Mouse (Mus musculus): ENCODE results near the gene Dab2ip. TPM values are rescaled to one million over a fixed set of nuclear protein-coding genes. Genes with fewer than 3 reads are reported as not detected.

Gene Dab2ip
- total and polyA plus RNA-seq, 3 experiments, result 4.9 to 15.6 (median 7.8) TPM

DNA sequence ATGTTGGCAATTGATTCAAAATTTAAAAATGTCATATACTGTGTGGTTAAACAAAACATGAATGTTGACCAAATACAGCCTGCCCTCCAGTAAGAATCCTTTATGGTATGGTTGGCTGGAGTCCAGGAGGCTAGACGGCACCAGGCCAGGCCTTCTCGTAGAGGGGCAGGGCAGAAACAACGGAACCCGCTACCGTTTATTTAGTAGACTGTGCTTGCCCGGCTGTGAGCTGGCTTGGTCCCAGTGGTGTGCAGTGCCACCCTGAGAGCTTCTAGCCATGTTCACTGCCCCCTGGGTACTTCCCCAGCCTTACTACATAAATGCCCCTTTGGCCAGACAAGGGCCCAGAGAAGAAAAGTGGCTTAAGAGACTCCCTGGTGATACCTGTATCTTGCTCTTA lies 122.8 kb downstream of the Dab2ip start:
- no peak overlapping the region for H3K27ac ChIP-seq (ENCODE audit: insufficient read depth, low read depth)
- no peak for DNase-seq (ENCODE audit: extremely low read depth)
- no peak overlapping the region for H3K9ac ChIP-seq (ENCODE audit: insufficient read depth, low read depth)
- no peak overlapping the region for H3K4me2 ChIP-seq (ENCODE audit: insufficient read depth, low read depth, poor library complexity, severe bottlenecking)
- in situ Hi-C loops (cut with MboI; ENCODE audit: low pct_ligation_motif_present, low pct_unique_long_range_greater_than_20kb, low sequenced_read_pairs) (no loop called here), dilution Hi-C loops (cut with MboI; ENCODE audit: extremely low pct_ligation_motif_present, extremely low pct_unique_long_range_greater_than_20kb, low sequenced_read_pairs) (no loop called here)
- H3K4me1 ChIP-seq (ENCODE audit: control insufficient read depth in 1 of 2, insufficient read depth in 2 of 2), result peaks cover 19 to 72% of the 10 kb centered on the region in 2 experiments
- no peak overlapping the region for H3K4me3 ChIP-seq (replicated peaks in 1 of 3; ENCODE audit: low read depth in 2 of 3, low read length in 2 of 3, poor library complexity in 1 of 3)
- peaks cover 0 to 3% of the 10 kb centered on the region in 2 experiments for H3K36me3 ChIP-seq (replicated peaks in 1 of 2; ENCODE audit: control insufficient read depth in 1 of 2, insufficient read depth in 1 of 2, low read length in 1 of 2)
- no peaks in the 10 kb centered on the region for H3K27me3 ChIP-seq (replicated peaks)
- H3K9me3 ChIP-seq (replicated peaks; ENCODE audit: low read length), result no peaks in the 10 kb centered on the region
- H3K79me2 ChIP-seq (replicated peaks; ENCODE audit: control insufficient read depth, extremely low read depth, insufficient read depth, poor library complexity, severe bottlenecking), result 0 out of 2 replicates have a peak, but pooled peaks cover 2% of the 10 kb centered on the region
- TF ChIP-seq POLR2AphosphoS2 (IDR thresholded peaks at IDR 0.05; ENCODE audit: low read depth, low read length), result no peak
- no peak for TF ChIP-seq E2F4 (IDR thresholded peaks at IDR 0.05; ENCODE audit: insufficient replicate concordance, low read depth, low read length)
- TF ChIP-seq ZNF384 (IDR thresholded peaks at IDR 0.05; ENCODE audit: low read depth, low read length), result no peak
- TF ChIP-seq SIN3A (IDR thresholded peaks at IDR 0.05; ENCODE audit: low read length), result no peak
- TF ChIP-seq ZMIZ1 (IDR thresholded peaks at IDR 0.05; ENCODE audit: low read depth, low read length), result no peak
- TF ChIP-seq MAZ (IDR thresholded peaks at IDR 0.05; ENCODE audit: low read depth, low read length), result no peak
- TF ChIP-seq EP300 (IDR thresholded peaks at IDR 0.05; ENCODE audit: low read length), result no peak
- TF ChIP-seq RAD21 (IDR thresholded peaks at IDR 0.05; ENCODE audit: low read depth, low read length), result no peak
- TF ChIP-seq PAX5 (IDR thresholded peaks at IDR 0.05; ENCODE audit: low read length), result no peak
- TF ChIP-seq MXI1 (IDR thresholded peaks at IDR 0.05; ENCODE audit: low read depth, low read length), result no peak
- TF ChIP-seq NRF1 (IDR thresholded peaks at IDR 0.05; ENCODE audit: low read depth, low read length), result no peak
- TF ChIP-seq JUND (conservative IDR thresholded peaks at IDR 0.05; ENCODE audit: low read depth, low read length), result no peak
- TF ChIP-seq ZC3H11A (IDR thresholded peaks at IDR 0.05; ENCODE audit: low read depth, low read length), result no peak
- TF ChIP-seq SMC3 (IDR thresholded peaks at IDR 0.05; ENCODE audit: low read depth, low read length), result no peak

DNA sequence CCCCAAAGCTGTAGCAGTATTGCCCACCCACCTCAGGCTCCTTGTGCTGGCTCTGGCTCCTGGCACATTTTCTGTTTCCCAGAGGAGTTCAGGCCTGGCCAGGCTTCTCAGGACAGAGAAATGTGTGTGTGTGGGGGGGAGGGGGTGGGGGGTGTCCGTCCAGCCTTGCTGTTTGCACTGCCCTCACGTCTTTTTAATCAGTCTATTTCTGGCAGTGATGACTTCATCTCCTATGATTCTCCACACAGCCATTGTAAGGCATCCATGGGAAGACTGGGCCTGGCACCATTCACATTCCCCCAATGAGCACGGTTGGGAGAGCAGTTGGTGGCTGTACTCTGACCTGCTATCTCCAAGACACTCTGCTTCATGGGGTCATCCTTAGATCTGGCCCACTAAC lies 125.9 kb downstream of the Dab2ip start:
- no peak for DNase-seq (ENCODE audit: extremely low read depth)
- TF ChIP-seq E2F4 (IDR thresholded peaks at IDR 0.05; ENCODE audit: insufficient replicate concordance, low read depth, low read length), result no peak
- no peak for TF ChIP-seq ZKSCAN1 (IDR thresholded peaks at IDR 0.05; ENCODE audit: borderline replicate concordance, low read depth, low read length)
- no peak for TF ChIP-seq MEF2A (IDR thresholded peaks at IDR 0.05; ENCODE audit: borderline replicate concordance, low read depth, low read length)
- TF ChIP-seq ELF1 (IDR thresholded peaks at IDR 0.05; ENCODE audit: low read depth, low read length), result no peak
- no peak for TF ChIP-seq SIN3A (IDR thresholded peaks at IDR 0.05; ENCODE audit: low read length)
- no peak for TF ChIP-seq UBTF (IDR thresholded peaks at IDR 0.05; ENCODE audit: low read depth, low read length)
- no peak for TF ChIP-seq ZNF384 (IDR thresholded peaks at IDR 0.05; ENCODE audit: low read depth, low read length)
- H3K27ac ChIP-seq (ENCODE audit: insufficient read depth, low read depth), result no peak overlapping the region
- H3K4me2 ChIP-seq (ENCODE audit: insufficient read depth, low read depth, poor library complexity, severe bottlenecking), result no peak overlapping the region
- H3K4me3 ChIP-seq (replicated peaks in 1 of 3; ENCODE audit: low read depth in 2 of 3, low read length in 2 of 3, poor library complexity in 1 of 3), result peak overlapping the region in 1 of 3 experiments; percentile 3
- H3K9me3 ChIP-seq (replicated peaks; ENCODE audit: low read length), result no peaks in the 10 kb centered on the region
- in situ Hi-C loops (cut with MboI; ENCODE audit: low pct_ligation_motif_present, low pct_unique_long_range_greater_than_20kb, low sequenced_read_pairs), result no loop called here
- H3K36me3 ChIP-seq (replicated peaks in 1 of 2; ENCODE audit: control insufficient read depth in 1 of 2, insufficient read depth in 1 of 2, low read length in 1 of 2), result peaks cover 0 to 16% of the 10 kb centered on the region in 2 experiments
- H3K4me1 ChIP-seq (ENCODE audit: control insufficient read depth in 1 of 2, insufficient read depth in 2 of 2), result peaks cover 19 to 69% of the 10 kb centered on the region in 2 experiments
- dilution Hi-C loops (cut with MboI; ENCODE audit: extremely low pct_ligation_motif_present, extremely low pct_unique_long_range_greater_than_20kb, low sequenced_read_pairs), result no loop called here
- 0 out of 2 replicates have a peak, but pooled peaks cover 2% of the 10 kb centered on the region for H3K79me2 ChIP-seq (replicated peaks; ENCODE audit: control insufficient read depth, extremely low read depth, insufficient read depth, poor library complexity, severe bottlenecking)
- H3K27me3 ChIP-seq (replicated peaks), result no peaks in the 10 kb centered on the region
- no peak overlapping the region for H3K9ac ChIP-seq (ENCODE audit: insufficient read depth, low read depth)
